Mouse (Mus musculus): ENCODE measurements at regions not wholly inside any gene's neighbourhood (a gene's known extent, or its start where the extent isn't known, plus 50 kb on each side); places are given as distances from the start of the nearest gene placed in this dataset.

GRCm38 (mm10) chr7:70166081-70166480 is 200.5 kb downstream of the Nr2f2 start:
- Histone ChIP-seq H3K4me2 (replicated peaks; ENCODE audit: low read depth, low read length) (no peak overlapping the region), H3K27ac (ENCODE audit: low read length) (no peak overlapping the region), H3K9me3 (ENCODE audit: control insufficient read depth, low read depth, low read length) (no peaks in the 10 kb centered on the region), H3K4me1 (ENCODE audit: control insufficient read depth, insufficient read depth, low read length) (no peaks in the 10 kb centered on the region), H3K36me3 (ENCODE audit: control insufficient read depth, insufficient read depth, low read length) (no peaks in the 10 kb centered on the region), H3K27me3 (ENCODE audit: control insufficient read depth, insufficient read depth, low read length) (no peaks in the 10 kb centered on the region), H3K4me3 (ENCODE audit: low read depth, low read length) (no peak overlapping the region), H3K9ac (replicated peaks; ENCODE audit: low read depth, low read length) (no peak overlapping the region)
- no peak for ATAC-seq (ENCODE audit: insufficient number of reproducible peaks, insufficient read depth, low FRiP score, low read depth)
- 80% methylated on average over 5 of the region's 5 CpGs for WGBS

- H3K4me3 ChIP-seq (ENCODE audit: low read depth, low read length): no peak overlapping the region
- H3K36me3 ChIP-seq (ENCODE audit: control insufficient read depth, insufficient read depth, low read length): no peaks in the 10 kb centered on the region
- ATAC-seq (ENCODE audit: insufficient number of reproducible peaks, insufficient read depth, low FRiP score, low read depth): no peak
- no peaks in the 10 kb centered on the region for H3K9me3 ChIP-seq (ENCODE audit: control insufficient read depth, low read depth, low read length)
- no peaks in the 10 kb centered on the region for H3K27me3 ChIP-seq (ENCODE audit: control insufficient read depth, insufficient read depth, low read length)
- no peak overlapping the region for H3K4me2 ChIP-seq (replicated peaks; ENCODE audit: low read depth, low read length)
- no peak overlapping the region for H3K9ac ChIP-seq (replicated peaks; ENCODE audit: low read depth, low read length)
- no peak overlapping the region for H3K27ac ChIP-seq (ENCODE audit: low read length)
- WGBS: 58% methylated on average over 4 of the region's 4 CpGs
- H3K4me1 ChIP-seq (ENCODE audit: control insufficient read depth, insufficient read depth, low read length): no peaks in the 10 kb centered on the region
These were observed 201.0 kb downstream of the Nr2f2 start for GRCm38 (mm10) chr7:70165501-70165900.

- Histone ChIP-seq H3K9ac (replicated peaks; ENCODE audit: low read depth, low read length) (no peak overlapping the region), H3K4me2 (replicated peaks; ENCODE audit: low read depth, low read length) (no peak overlapping the region), H3K9me3 (ENCODE audit: control insufficient read depth, low read depth, low read length) (no peaks in the 10 kb centered on the region), H3K4me1 (ENCODE audit: control insufficient read depth, insufficient read depth, low read length) (no peaks in the 10 kb centered on the region), H3K4me3 (ENCODE audit: low read depth, low read length) (no peak overlapping the region), H3K36me3 (ENCODE audit: control insufficient read depth, insufficient read depth, low read length) (no peaks in the 10 kb centered on the region), H3K27ac (ENCODE audit: low read length) (no peak overlapping the region), H3K27me3 (ENCODE audit: control insufficient read depth, insufficient read depth, low read length) (no peaks in the 10 kb centered on the region)
- no peak for ATAC-seq (ENCODE audit: insufficient number of reproducible peaks, insufficient read depth, low FRiP score, low read depth)
- 43% methylated on average over 6 of the region's 6 CpGs for WGBS
These were observed 201.8 kb downstream of the Nr2f2 start for GRCm38 (mm10) chr7:70164691-70165193.

- no peak overlapping the region for H3K4me2 ChIP-seq (replicated peaks; ENCODE audit: low read depth, low read length)
- no peak for ATAC-seq (ENCODE audit: insufficient number of reproducible peaks, insufficient read depth, low FRiP score, low read depth)
- no peaks in the 10 kb centered on the region for H3K9me3 ChIP-seq (ENCODE audit: control insufficient read depth, low read depth, low read length)
- H3K27ac ChIP-seq (ENCODE audit: low read length): no peak overlapping the region
- H3K4me3 ChIP-seq (ENCODE audit: low read depth, low read length): no peak overlapping the region
- H3K4me1 ChIP-seq (ENCODE audit: control insufficient read depth, insufficient read depth, low read length): no peaks in the 10 kb centered on the region
- H3K27me3 ChIP-seq (ENCODE audit: control insufficient read depth, insufficient read depth, low read length): no peaks in the 10 kb centered on the region
- H3K9ac ChIP-seq (replicated peaks; ENCODE audit: low read depth, low read length): no peak overlapping the region
- 75% methylated on average over 8 of the region's 8 CpGs for WGBS
- H3K36me3 ChIP-seq (ENCODE audit: control insufficient read depth, insufficient read depth, low read length): no peaks in the 10 kb centered on the region
These were observed 208.0 kb downstream of the Nr2f2 start for GRCm38 (mm10) chr7:70158531-70158930.

GRCm38 (mm10) chr7:70144726-70145271 is 221.7 kb downstream of the Nr2f2 start:
- no peaks in the 10 kb centered on the region for H3K36me3 ChIP-seq (ENCODE audit: control insufficient read depth, insufficient read depth, low read length)
- whole genome bisulfite sequencing: 83% methylated on average over 4 of the region's 4 CpGs
- ATAC-seq (ENCODE audit: insufficient number of reproducible peaks, insufficient read depth, low FRiP score, low read depth): no peak

GRCm38 (mm10) chr7:70136837-70137236 is 229.7 kb downstream of the Nr2f2 start:
- Histone ChIP-seq H3K4me2 (replicated peaks; ENCODE audit: low read depth, low read length) (no peak overlapping the region), H3K27me3 (ENCODE audit: control insufficient read depth, insufficient read depth, low read length) (no peaks in the 10 kb centered on the region), H3K9ac (replicated peaks; ENCODE audit: low read depth, low read length) (no peak overlapping the region), H3K27ac (ENCODE audit: low read length) (no peak overlapping the region), H3K9me3 (ENCODE audit: control insufficient read depth, low read depth, low read length) (no peaks in the 10 kb centered on the region), H3K4me3 (ENCODE audit: low read depth, low read length) (no peak overlapping the region), H3K4me1 (ENCODE audit: control insufficient read depth, insufficient read depth, low read length) (no peaks in the 10 kb centered on the region), H3K36me3 (ENCODE audit: control insufficient read depth, insufficient read depth, low read length) (no peaks in the 10 kb centered on the region)
- ATAC-seq (ENCODE audit: insufficient number of reproducible peaks, insufficient read depth, low FRiP score, low read depth): no peak
- 88% methylated on average over 5 of the region's 5 CpGs for WGBS

More at GRCm38 (mm10) chr7:70144726-70145271, 221.7 kb downstream of the Nr2f2 start:
- no peak overlapping the region for H3K27ac ChIP-seq (ENCODE audit: low read length)
- no peaks in the 10 kb centered on the region for H3K27me3 ChIP-seq (ENCODE audit: control insufficient read depth, insufficient read depth, low read length)
- no peaks in the 10 kb centered on the region for H3K4me1 ChIP-seq (ENCODE audit: control insufficient read depth, insufficient read depth, low read length)
- H3K9me3 ChIP-seq (ENCODE audit: control insufficient read depth, low read depth, low read length): no peaks in the 10 kb centered on the region
- no peak overlapping the region for H3K9ac ChIP-seq (replicated peaks; ENCODE audit: low read depth, low read length)
- H3K4me3 ChIP-seq (ENCODE audit: low read depth, low read length): no peak overlapping the region
- H3K4me2 ChIP-seq (replicated peaks; ENCODE audit: low read depth, low read length): no peak overlapping the region

GRCm38 (mm10) chr7:70135416-70135815 is 231.1 kb downstream of the Nr2f2 start:
- no peaks in the 10 kb centered on the region for H3K36me3 ChIP-seq (ENCODE audit: control insufficient read depth, insufficient read depth, low read length)
- no peaks in the 10 kb centered on the region for H3K4me1 ChIP-seq (ENCODE audit: control insufficient read depth, insufficient read depth, low read length)
- no peaks in the 10 kb centered on the region for H3K27me3 ChIP-seq (ENCODE audit: control insufficient read depth, insufficient read depth, low read length)
- no peak overlapping the region for H3K27ac ChIP-seq (ENCODE audit: low read length)
- H3K9ac ChIP-seq (replicated peaks; ENCODE audit: low read depth, low read length): no peak overlapping the region
- ATAC-seq (ENCODE audit: insufficient number of reproducible peaks, insufficient read depth, low FRiP score, low read depth): no peak
- H3K4me3 ChIP-seq (ENCODE audit: low read depth, low read length): no peak overlapping the region
- H3K9me3 ChIP-seq (ENCODE audit: control insufficient read depth, low read depth, low read length): no peaks in the 10 kb centered on the region
- no peak overlapping the region for H3K4me2 ChIP-seq (replicated peaks; ENCODE audit: low read depth, low read length)
- WGBS: 88% methylated on average over 3 of the region's 3 CpGs

GRCm38 (mm10) chr7:70129963-70130362 is 236.6 kb downstream of the Nr2f2 start:
- ATAC-seq (ENCODE audit: insufficient number of reproducible peaks, insufficient read depth, low FRiP score, low read depth): no peak
- H3K36me3 ChIP-seq (ENCODE audit: control insufficient read depth, insufficient read depth, low read length): no peaks in the 10 kb centered on the region
- no peaks in the 10 kb centered on the region for H3K9me3 ChIP-seq (ENCODE audit: control insufficient read depth, low read depth, low read length)
- no peak overlapping the region for H3K9ac ChIP-seq (replicated peaks; ENCODE audit: low read depth, low read length)
- no peaks in the 10 kb centered on the region for H3K4me1 ChIP-seq (ENCODE audit: control insufficient read depth, insufficient read depth, low read length)
- no peak overlapping the region for H3K4me3 ChIP-seq (ENCODE audit: low read depth, low read length)
- H3K27ac ChIP-seq (ENCODE audit: low read length): no peak overlapping the region
- no peaks in the 10 kb centered on the region for H3K27me3 ChIP-seq (ENCODE audit: control insufficient read depth, insufficient read depth, low read length)
- WGBS: 86% methylated on average over 15 of the region's 15 CpGs
- H3K4me2 ChIP-seq (replicated peaks; ENCODE audit: low read depth, low read length): no peak overlapping the region

- Histone ChIP-seq H3K4me3 (ENCODE audit: low read depth, low read length) (no peak overlapping the region), H3K27ac (ENCODE audit: low read length) (no peak overlapping the region), H3K9me3 (ENCODE audit: control insufficient read depth, low read depth, low read length) (no peaks in the 10 kb centered on the region), H3K36me3 (ENCODE audit: control insufficient read depth, insufficient read depth, low read length) (no peaks in the 10 kb centered on the region), H3K4me1 (ENCODE audit: control insufficient read depth, insufficient read depth, low read length) (no peaks in the 10 kb centered on the region), H3K9ac (replicated peaks; ENCODE audit: low read depth, low read length) (no peak overlapping the region), H3K4me2 (replicated peaks; ENCODE audit: low read depth, low read length) (no peak overlapping the region), H3K27me3 (ENCODE audit: control insufficient read depth, insufficient read depth, low read length) (no peaks in the 10 kb centered on the region)
- no peak for ATAC-seq (ENCODE audit: insufficient number of reproducible peaks, insufficient read depth, low FRiP score, low read depth)
- 86% methylated on average over 9 of the region's 9 CpGs for WGBS
These were observed 243.7 kb downstream of the Nr2f2 start for GRCm38 (mm10) chr7:70122818-70123217.
